Comparison of ENCODE assay signal across 23 mouse cellular contexts in the genomic region with DNA sequence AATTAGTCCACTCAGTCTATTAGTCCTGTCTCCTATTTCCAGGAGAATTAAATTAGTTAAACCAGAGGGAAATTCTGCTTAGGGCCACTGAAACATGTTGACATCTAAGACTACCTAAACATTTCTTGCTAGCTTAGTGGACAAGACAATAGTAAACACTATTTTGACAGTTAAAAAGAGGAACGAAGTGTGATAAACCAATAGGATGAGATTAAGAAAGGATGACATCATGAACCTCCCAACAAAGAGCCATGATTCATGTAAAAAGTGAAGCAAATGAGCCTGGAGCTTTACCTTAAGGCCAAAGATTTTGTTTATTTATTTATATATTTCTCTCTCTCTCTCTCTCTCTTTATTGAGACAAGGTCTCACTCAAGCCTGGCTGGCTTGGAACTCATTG. TPM values are rescaled to one million over a fixed set of nuclear protein-coding genes. Genes with fewer than 3 reads are reported as not detected.
DNase-seq lines count a peak whose midpoint lies in the region; ATAC-seq lines count a peak whose summit lies in the region.
"Had no signal": no experiment of that assay in that cellular context is flagged by ENCODE, and none has a peak within 500 bp of the region (broad histone marks: within the 10 kb centered on the region; RNA-seq: fewer than 3 reads in every experiment).

No protein-coding gene starts in this region.

- no peaks in the 10 kb centered on the region for H3K4me1 ChIP-seq in kidney, embryonic 15.5 days
- no peaks in the 10 kb centered on the region for H3K4me1 ChIP-seq in embryonic facial prominence, embryonic 10.5 days
- H3K4me1 ChIP-seq in neural tube, embryonic 15.5 days = no peaks in the 10 kb centered on the region
- H3K4me1 ChIP-seq: embryonic facial prominence, embryonic 13.5 days; embryonic facial prominence, embryonic 15.5 days; forebrain, embryonic 10.5 days; forebrain, embryonic 12.5 days had no signal

- H3K27ac ChIP-seq in kidney, embryonic 15.5 days = peak overlapping the region; percentile 67; the same call in 1 of the 2 replicates
- H3K27ac ChIP-seq in embryonic facial prominence, embryonic 10.5 days (replicated peaks) = no peak overlapping the region
- H3K27ac ChIP-seq in neural tube, embryonic 15.5 days (replicated peaks) = no peak overlapping the region
- H3K27ac ChIP-seq: embryonic facial prominence, embryonic 13.5 days; embryonic facial prominence, embryonic 15.5 days; forebrain, embryonic 10.5 days; forebrain, embryonic 12.5 days had no signal

- no peak for ATAC-seq in kidney, embryonic 15.5 days (replicated peaks; ENCODE audit: low FRiP score)
- ATAC-seq in megakaryocyte, adult 5-6 weeks (ENCODE audit: poor library complexity, severe bottlenecking) = peak; percentile 42; the same call in 1 of the 2 replicates
- ATAC-seq in neural tube, embryonic 15.5 days (ENCODE audit: low FRiP score) = no peak
- ATAC-seq: forebrain, embryonic 14.5 days; forebrain, embryonic 16.5 days had no signal

- 97% methylated on average over 1 of the region's 1 CpGs for WGBS in kidney, embryonic 15.5 days
- 90% methylated on average over 1 of the region's 1 CpGs for WGBS in embryonic facial prominence, embryonic 10.5 days
- WGBS in neural tube, embryonic 15.5 days = 100% methylated on average over 1 of the region's 1 CpGs

- H3K27me3 ChIP-seq in kidney, embryonic 15.5 days = no peaks in the 10 kb centered on the region
- H3K27me3 ChIP-seq in embryonic facial prominence, embryonic 10.5 days (replicated peaks; ENCODE audit: low read depth, poor library complexity, severe bottlenecking) = no peaks in the 10 kb centered on the region
- H3K27me3 ChIP-seq in neural tube, embryonic 15.5 days (replicated peaks) = no peaks in the 10 kb centered on the region
- H3K27me3 ChIP-seq: embryonic facial prominence, embryonic 13.5 days; embryonic facial prominence, embryonic 15.5 days; forebrain, embryonic 12.5 days had no signal

- no peak for DNase-seq in kidney, postnatal 14 days
- DNase-seq in 416B (ENCODE audit: low read depth) (peak; percentile 30), MEL-GATA-1-ER (ENCODE audit: extremely low read depth, low read depth) (peak; percentile 33)
- no peak for DNase-seq in embryonic facial prominence, embryonic 10.5 days (ENCODE audit: low spot score)
- no peak for DNase-seq in frontal cortex, postnatal 25 days (ENCODE audit: low spot score in 2 of 2)
- DNase-seq: adrenal gland, adult 2 months; adrenal gland, postnatal 10 days; adrenal gland, postnatal 36 days; cerebellum, adult 11-12 months; cerebellum, adult 2 months; cerebellum, adult 9-10 months; cerebellum, postnatal 10 days; cerebellum, postnatal 25 days had no signal

- H3K36me3 ChIP-seq in kidney, embryonic 15.5 days = peaks cover 91% of the 10 kb centered on the region
- peaks cover 97% of the 10 kb centered on the region for H3K36me3 ChIP-seq in embryonic facial prominence, embryonic 10.5 days (replicated peaks)
- peaks cover 70% of the 10 kb centered on the region for H3K36me3 ChIP-seq in neural tube, embryonic 15.5 days

- no peak overlapping the region for H3K4me2 ChIP-seq in kidney, embryonic 15.5 days
- H3K4me2 ChIP-seq in neural tube, embryonic 15.5 days = no peak overlapping the region
- H3K4me2 ChIP-seq: embryonic facial prominence, embryonic 13.5 days; embryonic facial prominence, embryonic 15.5 days; forebrain, embryonic 12.5 days had no signal

- H3K9me3 ChIP-seq in kidney, embryonic 15.5 days (replicated peaks) = no peaks in the 10 kb centered on the region
- H3K9me3 ChIP-seq in embryonic facial prominence, embryonic 10.5 days = no peaks in the 10 kb centered on the region
- H3K9me3 ChIP-seq in neural tube, embryonic 15.5 days (replicated peaks) = no peaks in the 10 kb centered on the region
- H3K9me3 ChIP-seq: embryonic facial prominence, embryonic 13.5 days; embryonic facial prominence, embryonic 15.5 days; forebrain, embryonic 10.5 days; forebrain, embryonic 12.5 days had no signal

- H3K4me3 ChIP-seq in kidney, embryonic 15.5 days (replicated peaks) = no peak overlapping the region
- no peak overlapping the region for H3K4me3 ChIP-seq in embryonic facial prominence, embryonic 10.5 days
- no peak overlapping the region for H3K4me3 ChIP-seq in neural tube, embryonic 15.5 days (replicated peaks)
- H3K4me3 ChIP-seq: embryonic facial prominence, embryonic 13.5 days; embryonic facial prominence, embryonic 15.5 days; erythroblast, embryonic 14.5 days; forebrain, embryonic 10.5 days; forebrain, embryonic 12.5 days had no signal

- H3K9ac ChIP-seq in kidney, embryonic 15.5 days = no peak overlapping the region
- H3K9ac ChIP-seq in neural tube, embryonic 15.5 days (replicated peaks) = no peak overlapping the region
- H3K9ac ChIP-seq: embryonic facial prominence, embryonic 13.5 days; embryonic facial prominence, embryonic 15.5 days; forebrain, embryonic 12.5 days had no signal

RNA-seq across cellular contexts. Expression of gene Emilin3, which starts 50.0 kb away (rescaled TPM):
- polyA plus RNA-seq in kidney, embryonic 15.5 days (2015; fragmentation: Nextera tagmentation; extraction: Ambion mirVana) = 7.0 and 14.8 TPM in 2 replicates
- not detected in 2 replicates for total RNA-seq in megakaryocyte, adult 5-6 weeks (2015)
- total RNA-seq in megakaryocyte, adult 5-6 weeks (2017) = not detected in 2 replicates
- polyA plus RNA-seq in embryonic facial prominence, embryonic 10.5 days (2016; fragmentation: Nextera tagmentation; extraction: Ambion mirVana) = 2.2 and 3.5 TPM in 2 replicates
- polyA plus RNA-seq in neural tube, embryonic 15.5 days (2015; fragmentation: Nextera tagmentation; extraction: Ambion mirVana) = 1.3 and 6.5 TPM in 2 replicates
- total RNA-seq: adrenal gland, adult 2 months; adrenal gland, postnatal 36 days had no signal
- polyA plus RNA-seq: erythroblast, embryonic 14.5 days had no signal

Comparison
In these comparisons a context has a peak if more than half of its experiments do, and no peak if none do; other contexts are left out.
1. DNase-seq: peak in 416B (single experiment) and MEL-GATA-1-ER (single experiment); none in kidney, postnatal 14 days (single experiment), embryonic facial prominence, embryonic 10.5 days (single experiment) and frontal cortex, postnatal 25 days (0 of 2).